Mouse (Mus musculus): ENCODE measurements around the gene Ctrl.
A peak's percentile ranks its signal among the peaks of the same experiment; 100 is the strongest.

- TF ChIP-seq MAX (IDR thresholded peaks at IDR 0.05; ENCODE audit: low read depth) (no peak), POLR2A (IDR thresholded peaks at IDR 0.05; ENCODE audit: insufficient read length, low read depth) (peak; percentile 88), USF1 (IDR thresholded peaks at IDR 0.05; ENCODE audit: low read depth) (peak; percentile 48), POLR2AphosphoS2 (IDR thresholded peaks at IDR 0.05; ENCODE audit: insufficient read length, low read depth) (peak; percentile 81), TCF12 (IDR thresholded peaks at IDR 0.05; ENCODE audit: insufficient read depth, poor library complexity, severe bottlenecking) (no peak), E2F4 (IDR thresholded peaks at IDR 0.05; ENCODE audit: insufficient read depth) (no peak), TCF3 (IDR thresholded peaks at IDR 0.05; ENCODE audit: insufficient read length, low read depth) (no peak)
These were observed 3.3 kb upstream of the Ctrl start for GRCm38 (mm10) chr8:105936866-105937475.
